Mouse (Mus musculus): ENCODE results near the gene Taar1.

DNA sequence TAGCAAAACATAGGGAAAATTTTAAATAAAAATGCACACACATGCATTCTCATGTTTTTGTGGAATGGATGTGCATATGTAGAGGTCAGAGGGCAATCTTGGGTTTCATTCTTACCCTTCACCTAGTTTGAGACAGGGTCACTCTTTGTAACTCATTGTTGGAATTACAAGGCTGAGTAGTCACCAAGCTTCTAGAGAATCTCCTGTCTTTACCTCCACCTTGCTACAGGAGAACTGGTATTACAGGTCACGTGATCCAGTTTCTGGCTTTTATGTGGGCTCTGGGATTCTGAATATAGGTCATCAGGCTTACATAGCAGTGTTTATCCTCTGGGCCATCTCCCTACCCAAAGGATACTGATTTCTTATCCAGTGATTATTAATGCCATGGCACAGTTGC is 14.5 kb upstream of the Taar1 start:
- TF ChIP-seq E2F4 (IDR thresholded peaks at IDR 0.05; ENCODE audit: insufficient read depth) (no peak), POLR2A (IDR thresholded peaks at IDR 0.05; ENCODE audit: insufficient read length, low read depth) (no peak)
